8 mouse cellular contexts compared by ENCODE assay signal in the genomic region with DNA sequence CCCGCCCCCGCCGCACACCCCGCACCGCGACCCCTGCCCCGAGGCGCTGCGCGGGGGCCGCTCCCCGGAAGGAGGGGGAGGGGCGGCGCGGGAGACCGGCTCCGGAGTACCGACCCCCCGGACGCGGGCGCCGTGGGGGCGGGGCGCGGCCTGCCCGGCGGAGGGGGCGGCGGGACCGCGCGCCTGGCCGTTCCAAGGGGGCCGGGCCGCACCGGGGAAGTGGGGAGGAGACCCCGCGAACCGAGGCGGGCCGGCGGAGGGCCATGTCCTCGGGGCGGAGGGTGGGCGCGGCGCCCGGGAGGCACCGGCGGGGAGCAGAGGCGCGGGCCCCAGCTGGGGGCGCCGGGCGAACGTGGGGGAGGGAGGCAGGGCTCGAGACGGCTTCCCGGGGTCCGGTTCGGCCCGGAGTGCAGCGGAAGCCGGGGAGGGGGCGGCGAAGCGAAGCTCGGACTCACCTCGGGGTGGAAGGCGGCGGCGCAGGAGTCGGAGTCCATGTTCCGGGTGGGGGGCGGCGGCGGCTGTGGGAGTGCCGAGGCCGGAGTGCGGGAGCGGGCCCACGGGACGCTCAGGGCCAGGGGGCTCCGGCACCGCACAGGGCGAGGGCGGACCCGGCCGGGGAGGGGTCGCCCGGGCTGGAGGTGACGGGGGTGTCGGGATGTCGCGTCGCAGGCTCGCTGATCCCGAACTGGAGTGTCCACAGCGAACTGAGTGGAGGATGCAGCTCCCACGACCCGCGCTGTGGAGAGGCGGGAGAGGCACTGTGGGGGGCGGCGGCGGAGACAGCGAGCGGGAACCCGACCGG. TPM values are rescaled to one million over a fixed set of nuclear protein-coding genes. Genes with fewer than 3 reads are reported as not detected.
A peak's percentile ranks its signal among the peaks of the same experiment; 100 is the strongest.
DNase-seq lines count a peak whose midpoint lies in the region; ATAC-seq lines count a peak whose summit lies in the region.

No protein-coding gene starts in this region.

- no peak for ATAC-seq in erythroblast, adult 5-6 weeks (replicated peaks; ENCODE audit: low FRiP score, poor library complexity, severe bottlenecking)
- ATAC-seq in hindbrain, embryonic 13.5 days (ENCODE audit: low FRiP score), result peak; percentile 68
- ATAC-seq in lung, embryonic 16.5 days (ENCODE audit: low read depth), result peak; percentile 29

- H3K36me3 ChIP-seq in erythroblast, embryonic 14.5 days (ENCODE audit: control insufficient read depth), result peaks cover 33% of the 10 kb centered on the region
- peaks cover 20% of the 10 kb centered on the region for H3K36me3 ChIP-seq in hindbrain, embryonic 13.5 days
- H3K36me3 ChIP-seq in lung, embryonic 16.5 days (ENCODE audit: control insufficient read depth, insufficient read depth, low read length), result peaks cover 22% of the 10 kb centered on the region

- WGBS in hindbrain, embryonic 13.5 days, result under 1% methylated on average over 95 of the region's 111 CpGs
- WGBS in lung, embryonic 16.5 days, result under 1% methylated on average over 65 of the region's 111 CpGs

- peak overlapping the region; percentile 89 for H3K9ac ChIP-seq in hindbrain, embryonic 13.5 days
- peak overlapping the region; percentile 93 for H3K9ac ChIP-seq in lung, embryonic 16.5 days (ENCODE audit: low read length)

- peak overlapping the region; percentile 97 for H3K4me3 ChIP-seq in erythroblast, embryonic 14.5 days (replicated peaks)
- peak overlapping the region; percentile 92 for H3K4me3 ChIP-seq in hindbrain, embryonic 13.5 days
- peak overlapping the region; percentile 98 for H3K4me3 ChIP-seq in lung, embryonic 16.5 days (ENCODE audit: low read length)

- H3K4me1 ChIP-seq in erythroblast, embryonic 14.5 days (ENCODE audit: control insufficient read depth), result peaks cover 48% of the 10 kb centered on the region
- H3K4me1 ChIP-seq in hindbrain, embryonic 13.5 days (replicated peaks), result peaks cover 26% of the 10 kb centered on the region
- peaks cover 20% of the 10 kb centered on the region for H3K4me1 ChIP-seq in lung, embryonic 16.5 days (replicated peaks; ENCODE audit: control insufficient read depth, insufficient read depth, low read length)

- H3K27me3 ChIP-seq in erythroblast, embryonic 14.5 days (ENCODE audit: control insufficient read depth), result peaks cover 32% of the 10 kb centered on the region
- no peaks in the 10 kb centered on the region for H3K27me3 ChIP-seq in hindbrain, embryonic 13.5 days
- no peaks in the 10 kb centered on the region for H3K27me3 ChIP-seq in lung, embryonic 16.5 days (ENCODE audit: control insufficient read depth, insufficient read depth, low read depth, low read length)

- peak overlapping the region; percentile 93 for H3K4me2 ChIP-seq in hindbrain, embryonic 13.5 days
- peak overlapping the region; percentile 91 for H3K4me2 ChIP-seq in lung, embryonic 16.5 days (ENCODE audit: low read depth, low read length)

- peak overlapping the region; percentile 82 for H3K27ac ChIP-seq in hindbrain, embryonic 13.5 days
- H3K27ac ChIP-seq in lung, embryonic 16.5 days (ENCODE audit: low read length), result peak overlapping the region; percentile 80

- peak; percentile 35 to 57 for DNase-seq in spleen, adult 18-20 months
- DNase-seq in spleen, adult 12 weeks (ENCODE audit: low spot score), result no peak
- peak; percentile 79 for DNase-seq in testis, postnatal 14 days (ENCODE audit: low spot score)
- DNase-seq in Muller cell, postnatal 12 days (ENCODE audit: inconsistent ontology term), result no peak

- no peaks in the 10 kb centered on the region; the same call in 1 of the 2 replicates for H3K9me3 ChIP-seq in erythroblast, embryonic 14.5 days (ENCODE audit: control insufficient read depth, low read length)
- H3K9me3 ChIP-seq in hindbrain, embryonic 13.5 days, result no peaks in the 10 kb centered on the region
- H3K9me3 ChIP-seq in lung, embryonic 16.5 days (ENCODE audit: control insufficient read depth, low read length), result no peaks in the 10 kb centered on the region

RNA-seq across cellular contexts. Expression of gene Phf13, which starts 0.5 kb away (rescaled TPM):
- polyA plus RNA-seq in erythroblast, embryonic 14.5 days (2012), result 0.99 and 1.0 TPM in 2 replicates
- 0.42 and 1.9 TPM in 2 replicates for total RNA-seq in erythroblast, adult 5-6 weeks (2015; ENCODE audit: low replicate concordance)
- 0.85 and 0.98 TPM in 2 replicates for total RNA-seq in erythroblast, adult 5-6 weeks (2017; ENCODE audit: low replicate concordance)
- polyA plus RNA-seq in hindbrain, embryonic 13.5 days (2015; fragmentation: Nextera tagmentation; extraction: Ambion mirVana), result 18.4 and 20.0 TPM in 2 replicates
- polyA plus RNA-seq in lung, embryonic 16.5 days (2015; fragmentation: Nextera tagmentation; extraction: Ambion mirVana), result 25.1 and 26.8 TPM in 2 replicates

RNA-seq across cellular contexts. Expression of gene Thap3, which starts 6.8 kb away (rescaled TPM):
- polyA plus RNA-seq in erythroblast, embryonic 14.5 days (2012), result 1.8 and 2.4 TPM in 2 replicates
- total RNA-seq in erythroblast, adult 5-6 weeks (2015; ENCODE audit: low replicate concordance), result 0.58 and 2.1 TPM in 2 replicates
- total RNA-seq in erythroblast, adult 5-6 weeks (2017; ENCODE audit: low replicate concordance), result 0.84 TPM in 1 of 2 replicates, not detected in the other
- polyA plus RNA-seq in hindbrain, embryonic 13.5 days (2015; fragmentation: Nextera tagmentation; extraction: Ambion mirVana), result 35.9 and 36.7 TPM in 2 replicates
- polyA plus RNA-seq in lung, embryonic 16.5 days (2015; fragmentation: Nextera tagmentation; extraction: Ambion mirVana), result 37.5 and 43.9 TPM in 2 replicates

RNA-seq across cellular contexts. Expression of gene Klhl21, which starts 13.0 kb away (rescaled TPM):
- 0.97 and 1.1 TPM in 2 replicates for polyA plus RNA-seq in erythroblast, embryonic 14.5 days (2012)
- 0.77 and 2.3 TPM in 2 replicates for total RNA-seq in erythroblast, adult 5-6 weeks (2015; ENCODE audit: low replicate concordance)
- total RNA-seq in erythroblast, adult 5-6 weeks (2017; ENCODE audit: low replicate concordance), result 2.7 and 4.2 TPM in 2 replicates
- polyA plus RNA-seq in hindbrain, embryonic 13.5 days (2015; fragmentation: Nextera tagmentation; extraction: Ambion mirVana), result 3.2 and 3.7 TPM in 2 replicates
- polyA plus RNA-seq in lung, embryonic 16.5 days (2015; fragmentation: Nextera tagmentation; extraction: Ambion mirVana), result 10.9 and 12.3 TPM in 2 replicates

RNA-seq across cellular contexts. Expression of gene Zbtb48, which starts 31.9 kb away (rescaled TPM):
- polyA plus RNA-seq in erythroblast, embryonic 14.5 days (2012), result 0.82 and 0.86 TPM in 2 replicates
- total RNA-seq in erythroblast, adult 5-6 weeks (2015; ENCODE audit: low replicate concordance), result 2.7 and 2.9 TPM in 2 replicates
- 2.9 and 4.2 TPM in 2 replicates for total RNA-seq in erythroblast, adult 5-6 weeks (2017; ENCODE audit: low replicate concordance)
- 17.1 and 19.6 TPM in 2 replicates for polyA plus RNA-seq in hindbrain, embryonic 13.5 days (2015; fragmentation: Nextera tagmentation; extraction: Ambion mirVana)
- polyA plus RNA-seq in lung, embryonic 16.5 days (2015; fragmentation: Nextera tagmentation; extraction: Ambion mirVana), result 17.5 and 20.6 TPM in 2 replicates

RNA-seq across cellular contexts. Expression of gene Tas1r1, which starts 42.8 kb away (rescaled TPM):
- not detected in 2 replicates for polyA plus RNA-seq in erythroblast, embryonic 14.5 days (2012)
- 1.9 TPM in 1 of 2 replicates, not detected in the other for total RNA-seq in erythroblast, adult 5-6 weeks (2015; ENCODE audit: low replicate concordance)
- total RNA-seq in erythroblast, adult 5-6 weeks (2017; ENCODE audit: low replicate concordance), result not detected in 2 replicates
- polyA plus RNA-seq in hindbrain, embryonic 13.5 days (2015; fragmentation: Nextera tagmentation; extraction: Ambion mirVana), result 1.5 and 1.6 TPM in 2 replicates
- 0.59 and 0.74 TPM in 2 replicates for polyA plus RNA-seq in lung, embryonic 16.5 days (2015; fragmentation: Nextera tagmentation; extraction: Ambion mirVana)

Comparison
In these comparisons a context has a peak if more than half of its experiments do, and no peak if none do; other contexts are left out.
1. DNase-seq: peak in spleen, adult 18-20 months (2 of 2) and testis, postnatal 14 days (single experiment); none in spleen, adult 12 weeks (single experiment) and Muller cell, postnatal 12 days (single experiment).
2. RNA of gene Thap3, which starts 6.8 kb away (polyA plus RNA-seq): 37.5 to 43.9 TPM in lung, embryonic 16.5 days and 35.9 to 36.7 TPM in hindbrain, embryonic 13.5 days; 1.8 to 2.4 TPM in erythroblast, embryonic 14.5 days; every median in the first group is over 10 times any median in the second.
3. Peak in every context shown above with its lines, with median percentiles within 50 percentile points of each other: H3K4me3 ChIP-seq.